Mouse (Mus musculus) left cerebral cortex, postnatal 36 days (tissue): Measurements from ENCODE around the gene Pnma5. TPM values are rescaled to one million over a fixed set of nuclear protein-coding genes. Genes with fewer than 3 reads are reported as not detected.

ENCODE experiments used
- DNase-seq, 2 experiments: peaks; one replicate each; pipeline ENCODE4 v3.0.0; 2021 to 2022; ENCODE audit warnings: low spot score in 2 of 2, mixed read lengths in 1 of 2
- intact Hi-C: fragments of 180-260 bp; cut with DNase I; formaldehyde crosslinking; loops from one replicate; pipeline ENCODE4 v1.15.1; 2025
- microRNA-seq: library from miRNA; unstranded; fragments of <30 nt; microRNA quantifications from one replicate; pipeline ENCODE4 v1.2.0, GENCODE M21; 2022
- total RNA-seq, 2 experiments: library from RNA; stranded (reverse); gene quantifications; 2 replicates each; pipeline ENCODE4 v1.2.3; 2021

Gene Pnma5
- total RNA-seq, 2 experiments from 2014 or later = 0.30 to 0.48 TPM

GRCm38 (mm10) chrX:72987520-72987905 is 49.4 kb downstream of the Pnma5 start:
- no peak for DNase-seq
- intact Hi-C loops = no loop called here

GRCm38 (mm10) chrX:72986841-72987519 is 49.9 kb downstream of the Pnma5 start, which contains the start of gene Zfp185:
Gene Zfp185, plus strand, starts transcription at chrX:72987339.
- intact Hi-C loops = no loop called here
- no peak for DNase-seq

GRCm38 (mm10) chrX:72985607-72986006 is 51.3 kb downstream of the Pnma5 start:
- intact Hi-C loops = no loop called here
- DNase-seq = no peak

Small RNA genes lying within 50 kb of the gene (microRNA-seq; reads per million reads assigned to microRNA genes)
- gene Mir2137 = not detected

Other genes with a start within 250 kb of the Pnma5 start
- gene Gabrq, start 211.9 kb downstream of the Pnma5 start, total RNA-seq = 1 to 10 TPM; 1.4 to 1.8 TPM
- 10 to 100 TPM; 49.5 to 52.0 TPM for gene Cetn2, start 118.7 kb downstream of the Pnma5 start, total RNA-seq
- gene Nsdhl, start 118.5 kb downstream of the Pnma5 start, total RNA-seq = 10 to 100 TPM; 23.2 to 27.3 TPM
- gene Zfp185, start 49.8 kb downstream of the Pnma5 start, total RNA-seq = under 1 TPM; 0.54 to 0.63 TPM
- gene Pnma3, start 27.7 kb upstream of the Pnma5 start, total RNA-seq = 10 to 100 TPM; 13.7 to 16.0 TPM
- 1 to 10 TPM in 1 of 2 experiments, under 1 TPM in 1; 0.59 to 1.7 TPM for gene Xlr4a, start 45.4 kb upstream of the Pnma5 start, total RNA-seq
- 1 to 10 TPM; 2.9 to 4.2 TPM for gene Xlr3a, start 60.0 kb upstream of the Pnma5 start, total RNA-seq
- gene Gm14685, start 79.9 kb upstream of the Pnma5 start, total RNA-seq = under 1 TPM in 1 of 2 experiments, not detected in 1; 0.70 TPM
- gene Xlr5b, start 111.7 kb upstream of the Pnma5 start, total RNA-seq = not detected
- 1 to 10 TPM; 1.2 TPM for gene DXBay18, start 112.3 kb upstream of the Pnma5 start, total RNA-seq
- gene Spin2d, start 139.9 kb upstream of the Pnma5 start, total RNA-seq = not detected
- gene Xlr3b, start 155.1 kb upstream of the Pnma5 start, total RNA-seq = 10 to 100 TPM in 1 of 2 experiments, 1 to 10 TPM in 1; 2.3 to 10.1 TPM
- 1 to 10 TPM in 1 of 2 experiments, under 1 TPM in 1; 0.27 to 1.3 TPM for gene Xlr4b, start 177.2 kb upstream of the Pnma5 start, total RNA-seq
- gene F8a, start 191.2 kb upstream of the Pnma5 start, total RNA-seq = 10 to 100 TPM; 14.9 to 17.3 TPM
- gene Xlr4c, start 206.0 kb upstream of the Pnma5 start, total RNA-seq = not detected
- gene Xlr3c, start 228.3 kb upstream of the Pnma5 start, total RNA-seq = not detected